Mouse (Mus musculus) frontal cortex, postnatal 36 days (tissue): ENCODE data around the gene Sytl5.

ENCODE experiments used
- DNase-seq, 2 experiments: peaks; one replicate each; pipeline ENCODE4 v3.0.0; 2022; ENCODE audit warnings: low spot score in 2 of 2

The Sytl5 gene

DNA sequence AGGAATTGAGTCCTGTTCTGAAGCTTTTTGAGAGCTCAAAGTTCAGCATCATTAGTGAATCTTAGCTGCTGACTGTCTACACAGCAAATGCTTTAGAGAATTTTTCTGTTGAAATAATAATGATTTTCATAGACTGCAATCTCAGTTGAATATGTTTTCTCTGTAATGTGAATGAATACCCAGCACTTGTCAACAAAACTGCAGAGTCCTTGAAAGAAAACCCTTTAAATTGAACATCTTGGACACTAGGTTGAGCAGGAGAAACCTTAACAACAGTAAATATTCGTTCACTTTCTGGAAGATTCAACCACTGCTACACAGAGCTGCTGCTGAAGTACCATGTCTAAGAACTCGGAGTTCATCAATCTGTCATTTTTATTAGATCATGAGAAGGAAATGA is at the start of gene Sytl5:
Gene Sytl5 (plus strand): TSS at position 301 of the 400 bp plus-strand sequence.
- no peak for DNase-seq

- DNase-seq, result no peak
Measured at GRCm38 (mm10) chrX:9846628-9847027, 38.8 kb upstream of the Sytl5 start, which contains the start of gene Hypm. Gene Hypm (plus strand): TSS chrX:9846928.

DNA sequence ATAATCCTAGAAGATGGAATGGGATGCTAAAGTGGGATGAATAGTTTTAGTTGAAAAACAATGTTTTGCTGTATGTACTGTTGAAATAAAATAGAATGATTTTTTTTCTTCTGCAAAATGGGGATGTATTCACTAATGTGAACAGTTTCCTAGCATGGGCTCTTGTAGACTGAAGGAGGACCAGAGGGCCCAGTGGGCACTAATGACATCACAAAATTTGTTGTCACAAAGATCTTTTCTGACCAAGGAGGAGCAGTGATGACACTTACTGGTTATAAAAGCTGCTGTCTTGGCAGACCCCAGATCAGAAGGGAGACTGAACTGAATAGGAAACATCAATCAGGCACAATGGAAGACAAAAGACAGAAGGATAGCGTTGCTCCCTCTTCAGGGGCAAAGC is 36.0 kb upstream of the Sytl5 start, which contains the start of gene H2al3:
Gene H2al3 (plus strand): TSS at position 301 of the 400 bp plus-strand sequence.
- no peak for DNase-seq

DNA sequence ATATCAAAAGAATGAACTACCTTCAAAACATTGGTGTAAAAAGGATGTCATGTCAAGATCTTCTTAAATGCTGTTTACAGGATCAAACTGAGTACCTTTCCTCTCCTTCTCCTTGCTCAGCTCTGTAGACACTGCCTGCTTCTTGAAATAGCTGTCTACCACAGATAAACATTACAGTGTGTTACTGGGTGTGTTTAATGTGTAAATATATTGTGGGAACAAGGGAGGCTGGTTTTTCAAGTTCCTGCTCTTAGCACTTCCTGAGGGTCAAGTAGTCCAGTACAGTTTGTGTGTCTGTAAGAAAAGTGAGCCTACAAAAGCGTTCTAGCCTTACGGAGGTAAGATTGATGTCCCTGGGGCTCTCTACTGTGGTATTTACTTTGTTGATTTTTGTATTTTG is 23.6 kb upstream of the Sytl5 start:
- no peak for DNase-seq

DNA sequence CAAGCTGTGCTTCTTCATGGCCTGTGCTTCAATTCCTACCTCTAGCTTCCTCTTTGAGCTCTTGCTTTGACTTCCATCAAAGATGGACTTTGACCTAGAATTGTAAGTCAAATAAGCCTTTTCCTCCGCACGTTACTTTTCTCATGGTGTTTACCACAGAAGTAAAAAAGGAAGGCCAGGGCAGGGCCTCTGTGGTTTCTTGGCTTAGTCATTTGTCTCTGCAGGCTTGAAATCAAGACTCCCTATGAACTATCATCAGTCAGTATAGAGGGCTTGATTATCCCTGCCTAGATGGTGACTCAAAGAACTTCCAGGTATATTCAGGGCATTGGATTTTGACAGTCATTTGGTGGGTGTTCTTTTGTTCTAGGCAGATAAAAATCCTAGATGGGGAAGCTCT is 9.9 kb upstream of the Sytl5 start:
- DNase-seq, result no peak

GRCm38 (mm10) chrX:9909572-9909971 is 24.1 kb downstream of the Sytl5 start:
- no peak for DNase-seq

DNA sequence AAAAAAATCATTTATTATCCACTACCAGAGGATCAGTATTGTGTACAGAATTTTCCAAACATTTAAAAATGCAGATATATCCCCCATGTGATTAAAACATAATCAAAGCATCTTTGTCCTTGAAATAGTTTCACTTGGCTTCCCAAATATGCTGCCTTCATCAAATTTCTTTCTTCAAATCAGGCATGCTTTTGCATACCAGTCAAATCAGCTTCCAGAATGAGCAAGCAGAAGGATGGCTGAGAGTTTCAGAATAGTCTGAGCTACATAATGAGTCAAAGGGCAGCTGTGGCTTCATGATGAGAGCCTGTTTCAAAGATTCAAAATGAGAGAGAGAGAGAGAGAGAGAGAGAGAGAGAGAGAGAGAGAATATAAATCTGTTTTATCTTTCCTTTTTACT is 48.4 kb downstream of the Sytl5 start:
- DNase-seq, result no peak

DNA sequence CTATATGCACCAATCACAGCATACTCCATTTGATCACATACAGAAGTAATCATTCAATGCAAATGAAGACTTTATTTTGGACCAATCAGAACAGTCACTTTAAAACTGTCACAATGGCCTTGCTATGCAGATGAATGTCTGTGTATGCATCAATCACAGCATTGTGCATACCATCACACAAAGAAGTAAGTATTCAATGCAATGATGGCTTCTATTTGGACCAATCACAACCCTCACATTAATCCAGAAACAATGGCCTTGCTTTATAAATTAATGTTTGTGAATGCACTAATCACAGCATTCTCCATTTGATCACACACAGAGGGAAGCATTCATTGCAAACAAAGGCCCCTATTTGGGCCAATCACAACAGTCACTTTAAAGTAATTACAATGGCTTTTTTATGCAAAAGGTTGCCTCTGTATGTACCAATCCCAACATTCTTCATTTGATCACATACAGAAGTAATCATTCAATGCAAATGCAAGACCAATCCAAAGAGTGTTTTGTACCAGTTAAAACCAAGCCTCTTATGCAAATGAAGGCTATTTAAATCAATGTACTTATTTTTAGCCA is 98.8 kb downstream of the Sytl5 start:
- no peak for DNase-seq

DNA sequence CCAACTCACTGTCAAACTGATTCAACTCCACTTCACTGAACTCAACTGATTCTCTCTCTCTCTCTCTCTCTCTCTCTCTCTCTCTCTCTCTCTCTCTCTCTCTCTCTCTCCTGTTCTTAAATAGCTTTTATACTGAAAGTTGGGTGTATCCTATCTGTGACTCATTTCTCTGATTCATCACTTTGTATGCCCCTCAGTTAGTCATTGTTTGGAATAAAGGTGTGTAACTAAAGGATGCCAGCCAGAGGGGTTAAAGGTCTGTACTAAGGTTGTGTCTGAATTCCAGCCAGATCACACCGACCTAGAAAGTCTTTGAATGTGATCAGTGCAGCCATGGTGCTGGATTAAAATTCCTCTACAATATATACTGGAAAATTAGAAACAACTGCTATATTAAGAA is 115.3 kb downstream of the Sytl5 start:
- no peak for DNase-seq

- no peak for DNase-seq
Measured at GRCm38 (mm10) chrX:10005946-10006345, 120.5 kb downstream of the Sytl5 start.

DNA sequence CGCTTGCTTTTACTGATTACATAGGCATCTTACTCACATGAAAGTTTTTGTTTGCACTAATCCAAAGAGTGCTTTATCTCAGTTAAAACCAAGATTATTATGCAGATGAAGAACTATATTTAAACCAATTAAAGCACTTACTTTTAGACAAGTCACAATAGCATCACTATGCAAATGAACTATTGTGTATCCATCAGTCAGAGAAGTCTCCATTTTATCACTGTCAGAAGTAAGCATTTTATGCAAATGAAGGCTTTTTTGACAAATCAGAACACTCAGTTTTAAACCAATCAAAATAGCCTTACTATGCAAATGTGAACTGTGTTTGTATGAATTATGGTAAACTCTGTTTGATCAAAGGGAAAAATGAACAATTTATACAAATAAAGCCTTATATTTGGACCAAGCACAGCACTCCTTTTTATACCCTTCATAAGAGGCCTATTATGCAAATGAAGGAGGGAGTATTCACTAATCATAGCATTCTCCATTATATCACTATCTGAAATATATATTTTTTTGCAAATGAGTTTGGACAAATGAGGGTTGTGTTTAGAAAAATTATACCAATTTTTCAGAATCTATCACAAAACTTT is 122.4 kb downstream of the Sytl5 start:
- DNase-seq, result no peak

DNA sequence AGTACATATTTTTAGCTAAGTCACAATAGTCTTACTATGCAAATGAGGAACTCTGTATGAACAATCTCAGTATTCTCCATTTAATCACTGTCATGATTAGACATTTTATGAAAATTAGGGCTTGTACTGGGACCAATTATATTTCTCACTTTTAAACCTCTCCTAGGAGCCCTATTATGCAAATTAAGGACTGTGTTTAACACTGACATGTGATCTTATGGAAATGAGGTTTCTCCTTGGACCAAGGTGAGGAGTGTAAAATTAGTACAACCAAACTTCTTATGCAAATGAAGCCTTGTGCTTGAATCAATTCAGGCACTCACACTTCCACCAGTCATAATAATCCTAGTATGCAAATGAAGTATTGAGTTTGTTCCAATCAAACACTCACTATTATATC is 124.8 kb downstream of the Sytl5 start:
- DNase-seq, result no peak

GRCm38 (mm10) chrX:10034666-10035065 is 149.2 kb downstream of the Sytl5 start:
- DNase-seq, result no peak
